Mouse (Mus musculus) liver, embryonic 14.5 days (tissue): ENCODE measurements around the gene Pnpla6.

Source experiments
- CTCF ChIP-seq: IDR thresholded peaks from 2 replicates; pipeline ENCODE4 v1.5.1; 2016; ENCODE audit warnings: antibody characterized with exemption, low read depth, control low read depth
- EP300 ChIP-seq: IDR thresholded peaks from 2 replicates; pipeline ENCODE4 v1.6.1; 2016; ENCODE audit warnings: antibody characterized with exemption, low read depth

GRCm38 (mm10) chr8:3499751-3500150 lies 15.4 kb upstream of the Pnpla6 start:
- no peak for TF ChIP-seq EP300
- no peak for TF ChIP-seq CTCF
